Mouse (Mus musculus) forebrain, embryonic 16.5 days (tissue): ENCODE measurements around the gene Zdhhc15. TPM values are rescaled to one million over a fixed set of nuclear protein-coding genes. Genes with fewer than 3 reads are reported as not detected.

ENCODE experiments used
- ATAC-seq: fragments of 200-750 bp; cut with Nextera tagmentation; 2 replicates; pipeline ENCODE4 v1.8.0; 2017; ENCODE audit warnings: mild to moderate bottlenecking, moderate library complexity
- H3K27ac ChIP-seq: fragments of 300-500 bp; sonication (generic); 2 replicates; pipeline ENCODE4 v1.5.1; 2014; ENCODE audit warnings: low read length, control low read depth
- H3K27me3 ChIP-seq: fragments of 300-500 bp; sonication (generic); replicated peaks from 2 replicates; pipeline ENCODE4 v1.6.1; 2014; ENCODE audit warnings: low read length; ENCODE audit not compliant: control insufficient read depth, insufficient read depth
- H3K36me3 ChIP-seq: fragments of 300-500 bp; sonication (generic); 2 replicates; pipeline ENCODE4 v1.6.1; 2014; ENCODE audit not compliant: control insufficient read depth, insufficient read depth
- H3K4me1 ChIP-seq: fragments of 300-500 bp; sonication (generic); replicated peaks from 2 replicates; pipeline ENCODE4 v1.6.1; 2014; ENCODE audit warnings: low read length; ENCODE audit not compliant: control insufficient read depth, insufficient read depth
- H3K4me2 ChIP-seq: fragments of 300-500 bp; sonication (generic); 2 replicates; pipeline ENCODE4 v1.6.1; 2014; ENCODE audit warnings: mild to moderate bottlenecking, low read length, control low read depth
- H3K4me3 ChIP-seq: fragments of 300-500 bp; sonication (generic); replicated peaks from 2 replicates; pipeline ENCODE4 v1.5.1; 2014; ENCODE audit warnings: mild to moderate bottlenecking, low read length, control low read depth
- H3K9ac ChIP-seq: fragments of 300-500 bp; sonication (generic); replicated peaks from 2 replicates; pipeline ENCODE4 v1.6.1; 2014; ENCODE audit warnings: low read depth, low read length, control low read depth
- H3K9me3 ChIP-seq: fragments of 300-500 bp; sonication (generic); 2 replicates; pipeline ENCODE4 v1.6.1; 2016; ENCODE audit warnings: low read length; ENCODE audit not compliant: control insufficient read depth
- WGBS: fragments of 180-500 bp; shearing (Covaris S2); extraction: QIAGEN DNeasy Blood & Tissue Kit; methylation state at CpG from one replicate; pipeline ENCODE4 v1.1.7; 2014; 5-methylcytosine and 5-hydroxymethylcytosine counted together
- polyA plus RNA-seq: library from polyadenylated mRNA; unstranded; fragments of >200 nt; fragmentation: Nextera tagmentation; extraction: Ambion mirVana; gene quantifications from 2 replicates; pipeline ENCODE4 v1.2.1, GENCODE M21; 2015

The Zdhhc15 gene
- polyA plus RNA-seq, 1 experiment from 2014 or later = 3.9 TPM

GRCm38 (mm10) chrX:104567497-104567896 is 103.4 kb downstream of the Zdhhc15 start:
- Histone ChIP-seq H3K9me3 (no peaks in the 10 kb centered on the region), H3K27me3 (no peaks in the 10 kb centered on the region), H3K4me3 (no peak overlapping the region), H3K4me1 (no peaks in the 10 kb centered on the region), H3K4me2 (no peak overlapping the region), H3K36me3 (no peaks in the 10 kb centered on the region), H3K9ac (no peak overlapping the region), H3K27ac (no peak overlapping the region)
- no peak for ATAC-seq
- 86% methylated on average over 3 of the region's 3 CpGs for WGBS

GRCm38 (mm10) chrX:104545283-104545682 is 125.6 kb downstream of the Zdhhc15 start:
- 85% methylated on average over 1 of the region's 1 CpGs for WGBS

DNA sequence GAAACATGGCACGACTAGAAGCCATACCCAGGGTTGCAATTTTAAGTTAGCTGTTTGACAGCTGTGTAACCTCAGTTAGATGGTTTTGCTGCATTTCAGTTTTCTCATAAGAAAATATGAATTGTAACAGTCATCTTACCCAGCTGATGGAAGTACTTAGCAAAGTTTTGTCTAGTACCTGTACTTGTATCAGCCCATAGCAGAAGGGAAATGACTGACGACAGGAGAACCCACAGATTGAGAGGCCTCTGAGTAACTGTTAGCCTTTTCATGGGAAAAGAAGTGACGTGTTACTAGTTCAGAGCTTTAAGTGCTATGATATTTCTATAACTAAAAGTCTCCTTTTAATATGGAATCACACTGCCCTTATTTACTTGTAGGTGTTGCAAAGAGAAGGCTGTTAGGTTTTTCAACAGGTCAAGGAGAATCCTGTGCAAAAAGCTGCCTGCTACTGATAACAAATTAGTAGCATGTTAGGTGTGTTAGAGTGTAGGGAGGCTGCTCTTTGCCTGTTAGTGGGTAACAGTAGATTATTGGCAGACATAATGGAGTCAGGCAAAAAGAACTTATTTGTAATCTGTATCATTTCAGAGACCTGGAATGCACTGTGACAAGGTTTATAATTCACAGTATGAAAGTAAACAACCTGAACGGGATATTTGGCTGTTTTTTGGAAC is 126.8 kb downstream of the Zdhhc15 start:
- no peaks in the 10 kb centered on the region; the same call in 1 of the 2 replicates for H3K27me3 ChIP-seq
- H3K36me3 ChIP-seq = no peaks in the 10 kb centered on the region
- no peak overlapping the region for H3K27ac ChIP-seq
- H3K4me1 ChIP-seq = no peaks in the 10 kb centered on the region
- H3K4me3 ChIP-seq = no peak overlapping the region
- no peak overlapping the region for H3K4me2 ChIP-seq
- no peak overlapping the region for H3K9ac ChIP-seq
- H3K9me3 ChIP-seq = no peaks in the 10 kb centered on the region
- ATAC-seq = no peak
- 71% methylated on average over 4 of the region's 4 CpGs for WGBS

More at GRCm38 (mm10) chrX:104545283-104545682, 125.6 kb downstream of the Zdhhc15 start:
- H3K27ac ChIP-seq = no peak overlapping the region
- H3K36me3 ChIP-seq = no peaks in the 10 kb centered on the region
- H3K4me1 ChIP-seq = no peaks in the 10 kb centered on the region
- no peak overlapping the region for H3K4me2 ChIP-seq
- no peak overlapping the region for H3K4me3 ChIP-seq
- H3K9me3 ChIP-seq = no peaks in the 10 kb centered on the region
- H3K27me3 ChIP-seq = no peaks in the 10 kb centered on the region; the same call in 1 of the 2 replicates
- ATAC-seq = no peak
- no peak overlapping the region for H3K9ac ChIP-seq

- Histone ChIP-seq H3K9me3 (no peaks in the 10 kb centered on the region), H3K4me1 (no peaks in the 10 kb centered on the region), H3K4me3 (no peak overlapping the region), H3K27ac (no peak overlapping the region), H3K4me2 (no peak overlapping the region), H3K36me3 (no peaks in the 10 kb centered on the region), H3K9ac (no peak overlapping the region), H3K27me3 (no peaks in the 10 kb centered on the region; the same call in 1 of the 2 replicates)
- no peak for ATAC-seq
- WGBS = 87% methylated on average over 4 of the region's 4 CpGs
Measured at GRCm38 (mm10) chrX:104542635-104543034, 128.2 kb downstream of the Zdhhc15 start.

DNA sequence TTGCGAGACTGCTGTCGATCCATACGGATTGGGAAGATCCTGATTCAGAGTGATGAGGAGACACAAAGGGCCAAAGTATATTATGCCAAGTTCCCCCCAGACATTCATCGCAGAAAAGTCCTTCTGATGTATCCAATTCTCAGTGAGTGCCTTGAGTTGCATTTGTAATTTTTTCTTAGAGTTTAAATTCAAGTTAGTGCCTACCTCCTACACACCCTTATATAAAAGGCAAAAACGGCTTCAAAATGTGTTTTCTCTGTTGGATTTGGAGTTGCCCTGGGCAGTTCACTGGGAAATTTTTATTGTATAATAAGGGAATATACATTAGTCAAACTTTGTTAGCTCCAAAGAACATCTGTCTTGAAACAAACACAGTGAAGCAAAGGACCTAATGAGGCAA is 169.1 kb downstream of the Zdhhc15 start:
- Histone ChIP-seq H3K9me3 (no peaks in the 10 kb centered on the region), H3K36me3 (no peaks in the 10 kb centered on the region), H3K4me2 (no peak overlapping the region), H3K9ac (no peak overlapping the region), H3K4me3 (no peak overlapping the region), H3K4me1 (no peaks in the 10 kb centered on the region), H3K27me3 (peaks cover 3% of the 10 kb centered on the region; the same call in 1 of the 2 replicates), H3K27ac (no peak overlapping the region)
- 78% methylated on average over 5 of the region's 5 CpGs for WGBS
- no peak for ATAC-seq

DNA sequence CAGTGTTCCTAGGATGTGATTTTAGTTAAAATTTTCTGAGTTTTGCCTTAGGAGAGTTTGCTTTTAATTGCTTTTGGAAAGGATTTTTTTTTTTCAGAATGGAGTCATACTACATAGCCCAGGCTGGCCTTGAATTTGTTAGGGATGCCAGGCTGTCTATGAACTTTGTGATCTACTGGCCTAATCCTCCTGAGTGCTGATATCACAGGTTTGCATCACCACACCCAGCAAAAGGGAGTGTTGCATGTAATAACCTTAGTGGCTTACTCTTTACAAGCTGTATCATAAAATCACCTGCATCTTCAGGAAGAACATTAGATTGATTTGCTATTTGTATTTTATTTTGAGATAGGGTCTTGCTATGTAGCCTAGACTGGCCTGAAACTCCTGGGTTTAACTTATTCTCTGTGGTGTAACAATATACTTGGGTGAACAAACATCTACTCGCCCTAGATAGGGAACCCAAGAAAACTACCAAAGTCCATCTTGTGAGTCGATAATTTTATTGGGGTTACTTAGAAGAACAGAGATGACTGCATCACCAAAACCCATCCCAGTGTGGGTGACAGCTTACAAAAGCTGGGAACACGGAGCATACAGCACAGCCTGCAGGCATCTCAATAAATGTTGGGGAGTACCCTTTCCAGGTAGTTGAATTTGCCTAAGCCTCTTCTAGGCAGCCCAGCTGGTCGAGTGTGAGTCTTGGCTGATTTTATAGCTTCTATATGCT is 181.1 kb downstream of the Zdhhc15 start:
- Histone ChIP-seq H3K4me3 (no peak overlapping the region), H3K4me1 (no peaks in the 10 kb centered on the region), H3K27ac (no peak overlapping the region), H3K36me3 (no peaks in the 10 kb centered on the region), H3K9ac (no peak overlapping the region), H3K27me3 (no peaks in the 10 kb centered on the region), H3K4me2 (no peak overlapping the region), H3K9me3 (no peaks in the 10 kb centered on the region)
- no peak for ATAC-seq
- 64% methylated on average over 4 of the region's 4 CpGs for WGBS

GRCm38 (mm10) chrX:104488870-104489467 is 181.9 kb downstream of the Zdhhc15 start:
- no peaks in the 10 kb centered on the region for H3K27me3 ChIP-seq
- H3K4me3 ChIP-seq = no peak overlapping the region
- WGBS = 78% methylated on average over 4 of the region's 4 CpGs
- no peak overlapping the region for H3K9ac ChIP-seq
- H3K4me2 ChIP-seq = no peak overlapping the region
- H3K4me1 ChIP-seq = 0 out of 2 replicates have a peak, but pooled peaks cover 4% of the 10 kb centered on the region
- no peaks in the 10 kb centered on the region for H3K9me3 ChIP-seq
- H3K36me3 ChIP-seq = no peaks in the 10 kb centered on the region
- H3K27ac ChIP-seq = no peak overlapping the region
- ATAC-seq = no peak

DNA sequence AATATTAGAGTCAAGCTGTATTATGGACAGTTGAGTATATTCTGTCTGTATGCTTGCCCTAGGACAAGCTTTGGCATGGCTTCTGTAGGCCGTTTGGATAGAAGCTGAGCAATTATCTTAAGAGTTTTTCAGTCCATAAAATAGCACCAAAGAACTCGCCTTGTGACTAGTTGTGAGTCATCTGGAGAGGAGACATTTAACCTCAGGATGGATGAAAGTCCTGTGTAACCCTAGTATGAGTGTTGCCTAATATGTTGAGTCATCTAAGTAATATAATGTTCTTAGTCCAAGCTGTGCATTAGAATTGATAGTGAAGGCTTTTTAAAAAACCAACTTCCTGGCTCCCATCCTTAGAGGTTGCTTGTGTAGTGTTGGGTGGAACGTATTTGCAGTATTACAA is 182.8 kb downstream of the Zdhhc15 start:
- H3K4me3 ChIP-seq = no peak overlapping the region
- 72% methylated on average over 3 of the region's 3 CpGs for WGBS
- H3K4me2 ChIP-seq = no peak overlapping the region
- 0 out of 2 replicates have a peak, but pooled peaks cover 4% of the 10 kb centered on the region for H3K4me1 ChIP-seq
- no peaks in the 10 kb centered on the region for H3K9me3 ChIP-seq
- H3K36me3 ChIP-seq = no peaks in the 10 kb centered on the region
- no peak overlapping the region for H3K27ac ChIP-seq
- no peak overlapping the region for H3K9ac ChIP-seq
- no peak for ATAC-seq
- no peaks in the 10 kb centered on the region for H3K27me3 ChIP-seq
